Mouse (Mus musculus) embryo, embryonic 10 days (tissue): ENCODE measurements at regions not wholly inside any gene's neighbourhood (a gene's known extent, or its start where the extent isn't known, plus 50 kb on each side); places are given as distances from the start of the nearest gene placed in this dataset.
"Not testable (repeated sequence)": the region's sequence is repeated elsewhere in the genome, so short reads cannot be mapped to it uniquely, and the experiment has no call there.

ENCODE experiments used
- DNase-seq: peaks from one replicate; pipeline ENCODE4 v3.0.0-alpha.2; 2015; ENCODE audit warnings: low spot score

DNA sequence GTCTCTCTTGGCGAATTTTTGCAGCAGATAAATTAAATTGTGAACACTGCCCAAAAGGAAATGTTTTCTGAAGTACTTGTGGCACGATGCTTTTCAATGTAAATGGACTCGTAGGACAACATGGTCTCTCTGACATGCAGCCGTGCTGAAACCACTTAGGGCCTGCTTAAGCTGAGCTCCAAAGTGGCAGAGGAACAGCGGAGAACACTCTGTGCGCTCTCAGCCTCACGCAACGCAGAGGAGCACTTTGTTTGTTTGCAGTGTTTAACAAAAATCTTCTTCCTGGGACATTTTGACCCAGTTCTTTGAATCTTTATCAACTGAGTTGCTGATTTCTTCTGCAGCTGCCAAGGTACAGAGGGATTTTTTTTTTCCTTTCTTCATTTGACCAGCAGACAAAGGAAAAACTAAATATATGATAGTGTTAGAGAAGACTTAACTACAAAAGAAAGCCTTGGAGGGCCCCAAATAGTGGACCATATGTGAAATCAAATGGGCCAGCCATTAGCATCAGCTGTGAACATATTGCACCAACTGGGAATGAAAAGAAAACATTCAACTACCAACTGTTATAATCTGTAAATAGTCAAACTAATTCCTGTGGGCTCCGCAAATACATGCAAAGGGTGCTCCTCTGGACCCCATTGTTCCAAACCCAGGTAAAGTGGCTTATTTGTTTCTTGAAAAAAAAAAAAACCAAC is 639.5 kb downstream of the Rwdd3 start:
- DNase-seq: no peak

GRCm38 (mm10) chr3:120511651-120512050 is 659.8 kb downstream of the Rwdd3 start:
- no peak for DNase-seq

DNA sequence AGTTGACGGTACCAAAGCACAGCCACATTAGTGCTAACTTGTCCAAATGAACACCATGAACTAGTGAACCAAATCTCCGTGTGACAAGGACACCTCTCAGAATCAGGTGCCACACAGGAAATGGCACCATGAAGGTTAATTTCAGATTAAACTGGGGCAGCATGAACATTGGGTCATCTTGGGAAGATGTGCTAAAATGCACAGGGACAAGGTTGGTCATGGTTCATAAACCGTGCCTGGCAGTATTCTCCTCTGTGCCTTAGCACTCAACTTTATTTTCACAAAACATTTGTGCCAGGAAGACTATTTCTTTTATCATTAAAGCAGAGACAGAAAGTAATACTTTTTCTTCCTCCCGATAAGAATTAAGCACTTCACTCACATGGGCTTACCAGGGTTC is 672.6 kb downstream of the Rwdd3 start:
- no peak for DNase-seq

GRCm38 (mm10) chr3:120477934-120478333 is 693.6 kb downstream of the Rwdd3 start:
- DNase-seq: no peak

GRCm38 (mm10) chr3:120477232-120477631 is 693.0 kb upstream of the Ptbp2 start:
- DNase-seq: no peak

DNA sequence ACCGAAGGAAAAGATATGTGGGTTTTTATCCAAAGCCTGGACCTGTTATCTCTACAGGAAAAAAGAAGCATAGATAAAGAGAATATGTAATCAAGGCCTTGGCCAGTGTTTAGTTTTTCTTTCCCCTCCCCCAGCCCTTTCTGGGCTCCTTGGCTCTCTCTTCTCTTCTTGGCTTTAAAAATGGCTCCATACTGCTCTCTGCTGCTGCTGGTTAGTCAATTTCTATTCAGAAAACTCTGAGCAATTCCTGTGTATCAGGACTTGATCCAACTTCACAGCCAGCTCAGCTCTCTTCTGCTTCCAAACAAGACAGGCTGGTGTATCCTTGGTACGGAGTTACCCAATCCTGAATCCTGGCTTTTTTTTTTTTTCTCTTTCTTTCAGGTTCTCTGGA is 689.4 kb upstream of the Ptbp2 start:
- DNase-seq: peak; percentile 7

- no peak for DNase-seq
Observed at GRCm38 (mm10) chr3:120472687-120473644, 688.7 kb upstream of the Ptbp2 start.

- DNase-seq: no peak
Observed at GRCm38 (mm10) chr3:120471878-120472444, 687.7 kb upstream of the Ptbp2 start.

GRCm38 (mm10) chr3:120468887-120469286 is 684.6 kb upstream of the Ptbp2 start:
- DNase-seq: no peak

DNA sequence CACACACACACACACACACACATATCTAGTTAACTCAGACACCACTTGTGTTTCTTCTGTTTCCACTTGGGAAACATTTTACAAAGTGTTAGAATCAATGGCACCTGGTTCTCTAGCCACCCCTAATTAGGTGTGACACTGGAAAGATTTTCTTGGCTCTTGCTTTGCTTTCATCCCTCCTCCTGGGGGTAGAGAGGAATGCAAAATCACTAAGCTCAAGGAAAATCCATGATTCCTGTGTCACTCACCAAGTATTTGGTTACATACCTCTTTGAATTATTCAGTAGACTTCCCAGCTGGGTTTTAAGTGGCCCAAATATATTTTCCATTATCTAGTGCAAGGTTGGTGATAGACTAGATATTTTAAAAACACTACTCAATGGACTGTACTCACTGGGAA is 676.5 kb upstream of the Ptbp2 start:
- DNase-seq: peak; percentile 13

GRCm38 (mm10) chr3:120457912-120458311 is 673.6 kb upstream of the Ptbp2 start:
- no peak for DNase-seq

- no peak for DNase-seq
Observed at GRCm38 (mm10) chr3:120441127-120441526, 656.9 kb upstream of the Ptbp2 start.

GRCm38 (mm10) chr3:120430285-120430684 is 646.0 kb upstream of the Ptbp2 start:
- DNase-seq: no peak

GRCm38 (mm10) chr3:120416634-120417033 is 632.4 kb upstream of the Ptbp2 start:
- DNase-seq: no peak

DNA sequence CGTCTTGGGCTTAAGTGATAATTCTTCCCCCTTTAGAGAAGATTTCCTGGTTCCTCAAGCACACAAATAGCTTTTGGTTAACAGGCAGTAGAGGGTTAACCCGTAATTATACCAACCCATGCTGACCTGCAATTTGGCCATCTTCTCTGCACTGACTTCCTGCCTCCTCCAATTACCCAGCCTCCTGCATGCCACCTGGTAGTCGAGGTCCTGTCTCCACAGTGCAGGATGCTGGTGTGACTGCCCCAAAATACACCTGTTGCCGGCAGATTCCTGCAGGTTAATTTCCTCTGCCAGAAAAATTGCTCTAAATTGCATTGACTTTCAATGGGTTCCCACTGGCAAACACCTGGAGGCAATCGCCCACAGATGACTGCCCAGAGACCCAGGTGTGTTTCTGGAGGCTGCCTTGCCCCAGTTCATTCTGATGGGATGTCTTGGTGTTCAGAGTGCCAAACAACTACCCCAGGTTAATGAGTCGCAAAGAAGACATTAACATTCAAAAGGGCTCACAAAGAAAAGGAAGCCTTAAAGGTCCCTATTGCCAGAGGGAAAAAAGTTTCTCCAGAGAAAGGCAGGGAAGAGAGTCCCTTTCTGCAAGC is 591.5 kb upstream of the Ptbp2 start:
- DNase-seq: no peak

- no peak for DNase-seq
Observed at GRCm38 (mm10) chr3:120342747-120343377, 558.6 kb upstream of the Ptbp2 start.

GRCm38 (mm10) chr3:120341882-120342281 is 557.6 kb upstream of the Ptbp2 start:
- DNase-seq: no peak

DNA sequence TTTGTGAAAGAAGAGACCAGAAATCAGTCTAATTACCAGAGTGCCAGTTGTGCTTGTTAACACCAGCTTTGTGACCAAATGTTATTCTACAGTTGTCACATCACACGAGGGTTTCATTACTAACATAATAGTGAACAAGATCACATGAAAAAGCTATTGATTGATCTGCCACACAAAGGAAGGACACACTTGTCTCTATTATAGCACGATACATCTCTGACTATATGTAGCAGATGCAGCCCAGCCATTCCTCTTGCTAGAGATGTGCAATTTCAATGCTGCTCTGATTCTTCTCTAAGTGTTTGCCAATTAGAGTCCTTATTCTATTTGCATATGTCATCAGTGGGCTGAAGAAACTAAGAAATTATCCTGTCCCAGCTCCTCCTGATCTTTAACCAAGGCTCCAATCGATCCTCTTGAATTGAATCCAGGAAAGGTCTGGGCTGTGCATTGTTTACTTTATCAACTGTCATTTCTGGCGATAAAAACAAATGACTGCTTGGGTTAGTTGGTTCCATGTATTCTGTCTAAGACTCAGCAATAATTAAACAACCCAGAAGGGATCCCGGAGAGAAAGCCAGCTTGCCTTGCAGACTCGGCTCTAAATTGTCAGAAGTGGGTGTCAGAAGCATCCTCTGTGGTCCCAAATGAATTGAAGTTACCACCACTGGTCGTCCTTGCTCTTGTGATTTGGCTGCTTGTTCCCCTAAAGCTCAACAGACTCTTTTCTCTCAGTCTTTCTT is 551.7 kb upstream of the Ptbp2 start:
- no peak for DNase-seq

- DNase-seq: not testable (repeated sequence)
Observed at GRCm38 (mm10) chr3:120307042-120307441, 522.8 kb upstream of the Ptbp2 start.

DNA sequence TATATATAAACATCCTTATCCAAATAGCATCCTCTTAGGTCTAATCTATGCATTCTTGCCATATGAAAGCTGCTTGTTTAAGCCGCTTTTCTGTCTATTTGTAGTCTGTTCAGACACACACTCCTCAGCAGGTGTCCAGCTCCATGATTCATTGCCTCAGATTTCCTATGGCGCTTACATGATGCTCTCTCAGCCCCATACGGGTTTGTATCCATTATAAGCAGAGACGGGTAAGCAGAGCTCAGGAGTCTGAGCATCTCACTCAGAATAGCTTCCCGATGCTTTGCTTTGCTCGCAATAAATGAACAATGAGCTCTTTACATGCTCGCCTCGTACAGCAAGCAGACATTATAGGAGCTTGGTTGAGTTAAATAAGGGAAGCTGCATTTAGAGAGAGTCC is 521.3 kb upstream of the Ptbp2 start:
- no peak for DNase-seq
